Mouse (Mus musculus): ENCODE measurements around the gene Kif6.

Gene Kif6

GRCm38 (mm10) chr17:49788187-49788974, 173.4 kb downstream of the Kif6 start:
- no peak for DNase-seq (ENCODE audit: low spot score)

- no peak for DNase-seq (ENCODE audit: low spot score)
Observed at GRCm38 (mm10) chr17:49791546-49791945, 176.6 kb downstream of the Kif6 start.

GRCm38 (mm10) chr17:49792217-49792743, 177.3 kb downstream of the Kif6 start:
- DNase-seq (ENCODE audit: low spot score), result no peak

- DNase-seq (ENCODE audit: low spot score), result no peak
Observed at GRCm38 (mm10) chr17:49792946-49793345, 178.0 kb downstream of the Kif6 start.

GRCm38 (mm10) chr17:49793965-49794364, 179.0 kb downstream of the Kif6 start:
- no peak for DNase-seq (ENCODE audit: low spot score)

GRCm38 (mm10) chr17:49795241-49795640, 180.3 kb downstream of the Kif6 start:
- no peak for DNase-seq (ENCODE audit: low spot score)

GRCm38 (mm10) chr17:49796116-49796515, 181.2 kb downstream of the Kif6 start:
- DNase-seq (ENCODE audit: low spot score), result no peak

GRCm38 (mm10) chr17:49799168-49799567, 184.2 kb downstream of the Kif6 start:
- no peak for DNase-seq (ENCODE audit: low spot score)

- no peak for DNase-seq (ENCODE audit: low spot score)
Observed at GRCm38 (mm10) chr17:49800157-49800556, 185.2 kb downstream of the Kif6 start.

GRCm38 (mm10) chr17:49807461-49807860, 192.5 kb downstream of the Kif6 start:
- no peak for DNase-seq (ENCODE audit: low spot score)

GRCm38 (mm10) chr17:49808712-49809343, 193.9 kb downstream of the Kif6 start:
- no peak for DNase-seq (ENCODE audit: low spot score)

- DNase-seq (ENCODE audit: low spot score), result no peak
Observed at GRCm38 (mm10) chr17:49813893-49814640, 199.1 kb downstream of the Kif6 start.

GRCm38 (mm10) chr17:49816067-49816565, 201.2 kb downstream of the Kif6 start:
- no peak for DNase-seq (ENCODE audit: low spot score)

GRCm38 (mm10) chr17:49816703-49817102, 201.8 kb downstream of the Kif6 start:
- no peak for DNase-seq (ENCODE audit: low spot score)

- no peak for DNase-seq (ENCODE audit: low spot score)
Observed at GRCm38 (mm10) chr17:49820203-49820602, 205.3 kb downstream of the Kif6 start.

- no peak for DNase-seq (ENCODE audit: low spot score)
Observed at GRCm38 (mm10) chr17:49824142-49824840, 209.4 kb downstream of the Kif6 start.

GRCm38 (mm10) chr17:49824841-49825450, 210.0 kb downstream of the Kif6 start:
- DNase-seq (ENCODE audit: low spot score), result no peak

- DNase-seq (ENCODE audit: low spot score), result no peak
Observed at GRCm38 (mm10) chr17:49825831-49826230, 210.9 kb downstream of the Kif6 start.

- no peak for DNase-seq (ENCODE audit: low spot score)
Observed at GRCm38 (mm10) chr17:49831745-49832144, 216.8 kb downstream of the Kif6 start.

- DNase-seq (ENCODE audit: low spot score), result no peak
Observed at GRCm38 (mm10) chr17:49834044-49834545, 219.2 kb downstream of the Kif6 start.

- no peak for DNase-seq (ENCODE audit: low spot score)
Observed at GRCm38 (mm10) chr17:49837417-49837816, 222.5 kb downstream of the Kif6 start.

Measured in c-Kit-positive CD71-positive TER-119-positive erythroid progenitor cells, embryonic 14.5 days (primary cell).